Mouse (Mus musculus) lung, embryonic 16.5 days (tissue): Measurements from ENCODE around the gene Wdr44. TPM values are rescaled to one million over a fixed set of nuclear protein-coding genes. Genes with fewer than 3 reads are reported as not detected.

Experiments
- ATAC-seq: fragments of 200-750 bp; cut with Nextera tagmentation; 2 replicates; pipeline ENCODE4 v1.8.0; 2017; ENCODE audit warnings: low read depth, mild to moderate bottlenecking, moderate library complexity
- H3K27ac ChIP-seq: fragments of 300-500 bp; sonication (generic); 2 replicates; pipeline ENCODE4 v1.5.1; 2014; ENCODE audit warnings: mild to moderate bottlenecking, control low read depth, low read length
- H3K27me3 ChIP-seq: fragments of 300-500 bp; sonication (generic); 2 replicates; pipeline ENCODE4 v1.6.1; 2014; ENCODE audit warnings: low read depth, low read length, mixed read lengths; ENCODE audit not compliant: control insufficient read depth, insufficient read depth
- H3K36me3 ChIP-seq: fragments of 300-500 bp; sonication (generic); 2 replicates; pipeline ENCODE4 v1.6.1; 2014; ENCODE audit warnings: low read length; ENCODE audit not compliant: control insufficient read depth, insufficient read depth
- H3K4me1 ChIP-seq: fragments of 300-500 bp; sonication (generic); replicated peaks from 2 replicates; pipeline ENCODE4 v1.6.1; 2014; ENCODE audit warnings: low read length, mixed read lengths; ENCODE audit not compliant: control insufficient read depth, insufficient read depth
- H3K4me2 ChIP-seq: fragments of 300-500 bp; sonication (generic); 2 replicates; pipeline ENCODE4 v1.6.1; 2014; ENCODE audit warnings: low read depth, low read length, control low read depth
- H3K4me3 ChIP-seq: fragments of 300-500 bp; sonication (generic); 2 replicates; pipeline ENCODE4 v1.5.1; 2014; ENCODE audit warnings: mild to moderate bottlenecking, low read length, control low read depth
- H3K9ac ChIP-seq: fragments of 300-500 bp; sonication (generic); 2 replicates; pipeline ENCODE4 v1.6.1; 2014; ENCODE audit warnings: low read length, control low read depth
- H3K9me3 ChIP-seq: fragments of 300-500 bp; sonication (generic); 2 replicates; pipeline ENCODE4 v1.6.1; 2016; ENCODE audit warnings: low read length; ENCODE audit not compliant: control insufficient read depth
- WGBS: fragments of 180-500 bp; shearing (Covaris S2); extraction: QIAGEN DNeasy Blood & Tissue Kit; methylation state at CpG from one replicate; pipeline ENCODE4 v1.1.7; 2014; 5-methylcytosine and 5-hydroxymethylcytosine counted together
- polyA plus RNA-seq: library from polyadenylated mRNA; unstranded; fragments of >200 nt; fragmentation: Nextera tagmentation; extraction: Ambion mirVana; gene quantifications from 2 replicates; pipeline ENCODE4 v1.2.1, GENCODE M21; 2015

Wdr44 gene
- polyA plus RNA-seq = 6.8 TPM in 2 replicates

DNA sequence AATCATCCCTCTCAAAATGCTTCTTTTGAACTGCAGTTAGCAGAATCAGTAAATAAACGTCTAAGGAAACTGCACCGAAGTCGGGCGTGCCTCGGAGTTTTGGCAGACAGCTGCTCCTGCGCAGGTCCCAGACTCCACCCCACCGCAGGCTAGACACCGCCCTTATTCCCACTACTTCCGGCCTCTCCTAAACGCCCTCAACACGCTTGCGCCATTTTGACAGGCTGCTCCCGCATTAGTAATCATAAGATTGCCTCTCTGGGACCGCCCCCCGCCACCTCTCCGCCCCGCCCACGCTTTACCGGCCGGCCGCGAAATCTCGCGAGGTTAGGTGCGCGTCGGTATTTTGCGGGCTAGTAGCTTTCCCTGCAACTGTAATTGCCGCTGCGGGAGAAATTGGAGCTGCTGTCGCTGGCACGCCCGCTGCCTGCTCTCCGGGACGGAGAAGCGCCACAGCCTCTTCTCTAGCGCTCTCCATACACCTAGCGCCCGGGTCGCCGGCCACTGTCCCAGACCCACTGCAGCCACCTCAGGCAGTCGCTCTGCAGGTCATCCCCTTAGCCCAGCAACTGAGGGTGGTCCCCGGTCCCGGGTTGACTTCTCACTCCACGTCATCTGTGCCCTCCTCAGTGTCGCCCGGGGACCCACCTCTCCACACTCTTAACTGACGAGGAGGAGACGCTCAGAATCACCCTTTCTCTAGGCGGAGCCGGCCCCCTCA is at the start of gene Wdr44:
Wdr44 (plus strand) TSS at position 330 of the 721 bp plus-strand sequence.
- peak; percentile 100 for ATAC-seq

DNA sequence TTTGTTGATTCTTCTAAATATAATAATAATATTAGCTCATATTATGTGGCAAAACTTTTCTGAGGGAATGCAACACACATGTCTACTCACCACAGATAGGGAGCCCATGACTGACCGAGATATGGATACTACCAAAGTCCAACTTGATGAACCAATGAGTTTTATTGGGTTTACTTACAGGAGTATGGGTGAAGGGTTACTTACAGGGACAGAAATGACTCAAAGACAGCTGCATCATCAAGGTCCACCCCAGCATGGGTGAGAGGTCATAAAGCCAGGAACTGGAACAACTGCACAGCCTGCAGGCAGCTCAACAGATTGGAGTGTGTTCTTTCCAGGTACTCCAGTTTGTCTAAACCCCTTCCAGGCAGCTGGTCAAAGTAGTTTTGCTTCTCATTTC is 44.5 kb upstream of the Wdr44 start:
- 85% methylated on average over 1 of the region's 1 CpGs for WGBS
- no peak overlapping the region for H3K9ac ChIP-seq
- H3K9me3 ChIP-seq = no peaks in the 10 kb centered on the region
- no peaks in the 10 kb centered on the region for H3K4me1 ChIP-seq
- no peak overlapping the region for H3K27ac ChIP-seq
- H3K4me3 ChIP-seq = no peak overlapping the region
- no peak for ATAC-seq
- H3K4me2 ChIP-seq = no peak overlapping the region
- H3K36me3 ChIP-seq = no peaks in the 10 kb centered on the region
- no peaks in the 10 kb centered on the region for H3K27me3 ChIP-seq

More for the DNA sequence above, at the start of gene Wdr44:
- H3K27ac ChIP-seq = peak within 1 kb of the TSS; percentile 75
- H3K4me3 ChIP-seq = peak within 1 kb of the TSS; percentile 73
- 6% methylated on average over 51 of the region's 51 CpGs for WGBS
- no peaks in the 10 kb centered on the region for H3K27me3 ChIP-seq
- no peaks in the 10 kb centered on the region for H3K36me3 ChIP-seq
- H3K9me3 ChIP-seq = no peaks in the 10 kb centered on the region
- peak within 1 kb of the TSS; percentile 71 for H3K9ac ChIP-seq
- peak within 1 kb of the TSS; percentile 58 for H3K4me2 ChIP-seq
- no peaks in the 10 kb centered on the region for H3K4me1 ChIP-seq

DNA sequence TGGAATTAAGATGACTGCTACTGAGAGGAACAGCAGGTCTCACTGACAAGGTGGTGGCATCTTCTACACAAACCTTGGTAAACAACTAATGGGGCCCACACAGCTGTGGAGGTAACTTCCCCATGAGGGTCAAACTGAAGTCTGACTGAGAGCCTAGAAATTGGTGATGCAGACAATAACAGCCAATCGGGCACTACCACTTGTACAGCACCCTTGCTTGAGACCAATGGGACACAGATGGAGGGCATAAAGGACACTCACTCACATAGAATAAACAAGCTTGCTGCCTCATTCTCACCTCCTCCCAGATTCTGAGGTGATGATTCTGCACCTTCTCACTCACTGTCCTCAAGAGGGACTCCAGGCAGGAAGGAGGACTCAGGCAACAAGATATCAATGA is 30.6 kb upstream of the Wdr44 start:
- H3K27ac ChIP-seq = no peak overlapping the region
- no peaks in the 10 kb centered on the region for H3K27me3 ChIP-seq
- H3K4me3 ChIP-seq = no peak overlapping the region
- no peak overlapping the region for H3K9ac ChIP-seq
- no peak overlapping the region for H3K4me2 ChIP-seq
- no peak for ATAC-seq
- no peaks in the 10 kb centered on the region for H3K36me3 ChIP-seq
- H3K9me3 ChIP-seq = no peaks in the 10 kb centered on the region
- WGBS = 100% methylated on average over 1 of the region's 1 CpGs
- no peaks in the 10 kb centered on the region for H3K4me1 ChIP-seq

DNA sequence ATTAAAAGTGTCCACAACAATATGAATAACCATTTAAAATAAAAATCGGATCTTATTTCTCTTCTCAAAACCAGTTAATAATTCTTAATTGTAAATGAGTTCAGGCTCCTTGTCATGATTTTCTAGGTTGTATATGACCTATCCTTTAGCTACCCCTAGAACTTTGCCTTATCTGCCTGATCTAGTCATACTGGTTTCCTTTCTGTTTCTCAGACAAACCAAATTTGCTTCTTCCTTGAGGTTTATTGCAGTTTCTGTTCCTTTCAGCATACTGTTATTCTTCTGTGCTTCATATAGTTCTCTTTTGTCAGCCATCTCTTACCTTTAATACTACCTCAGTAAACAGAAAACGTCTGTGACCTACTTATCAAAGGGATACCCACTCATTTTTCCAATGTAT is 19.7 kb upstream of the Wdr44 start:
- no peak overlapping the region for H3K27ac ChIP-seq
- no peaks in the 10 kb centered on the region for H3K9me3 ChIP-seq
- no peaks in the 10 kb centered on the region for H3K27me3 ChIP-seq
- no peak overlapping the region for H3K4me2 ChIP-seq
- no peaks in the 10 kb centered on the region for H3K36me3 ChIP-seq
- no peak for ATAC-seq
- no peak overlapping the region for H3K4me3 ChIP-seq
- H3K9ac ChIP-seq = no peak overlapping the region
- H3K4me1 ChIP-seq = no peaks in the 10 kb centered on the region
- WGBS = 67% methylated on average over 2 of the region's 2 CpGs

DNA sequence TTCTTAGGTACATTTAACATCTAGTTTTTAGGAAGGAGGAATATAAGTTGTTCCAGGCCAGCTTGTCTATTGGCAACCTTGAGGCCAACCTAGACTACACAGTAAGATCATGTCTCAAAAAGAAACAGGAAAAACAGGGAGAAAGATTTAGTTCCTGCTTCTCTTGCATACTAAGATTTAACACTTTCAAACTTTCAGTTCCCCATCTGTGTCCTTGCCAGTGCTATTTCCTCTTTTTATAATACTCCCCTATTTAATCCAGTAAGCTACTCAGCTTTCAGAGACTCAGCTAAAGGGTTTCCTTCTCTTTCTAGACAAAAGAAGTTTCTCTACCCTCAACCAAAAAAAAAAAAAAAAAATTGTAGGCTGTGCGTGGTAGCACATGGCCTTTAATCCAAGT is 17.4 kb upstream of the Wdr44 start:
- no peak overlapping the region for H3K4me3 ChIP-seq
- H3K27ac ChIP-seq = no peak overlapping the region
- no peak overlapping the region for H3K9ac ChIP-seq
- no peak for ATAC-seq
- no peaks in the 10 kb centered on the region for H3K27me3 ChIP-seq
- H3K36me3 ChIP-seq = no peaks in the 10 kb centered on the region
- no peaks in the 10 kb centered on the region for H3K4me1 ChIP-seq
- no peaks in the 10 kb centered on the region for H3K9me3 ChIP-seq
- no peak overlapping the region for H3K4me2 ChIP-seq
- WGBS = 57% methylated on average over 1 of the region's 1 CpGs

DNA sequence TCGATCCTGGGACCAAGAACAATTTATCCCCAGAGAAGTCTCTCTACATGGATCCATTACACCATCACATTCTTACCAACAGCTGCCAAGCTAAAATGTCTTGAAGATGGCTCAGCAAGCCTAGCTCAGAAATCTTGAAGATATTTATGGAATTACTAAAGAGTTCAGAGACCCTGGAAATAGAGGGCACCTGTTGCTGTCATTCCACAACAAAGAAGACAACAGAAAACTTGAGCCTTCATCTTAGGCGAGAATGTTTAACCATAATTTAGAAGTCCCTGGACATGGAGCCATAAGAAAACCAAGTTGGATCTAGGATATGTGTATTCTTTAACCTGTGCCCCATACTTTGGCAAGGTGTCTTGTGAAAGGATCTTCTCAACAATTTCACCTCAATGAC is 16.3 kb upstream of the Wdr44 start:
- Histone ChIP-seq H3K27ac (no peak overlapping the region), H3K9me3 (no peaks in the 10 kb centered on the region), H3K27me3 (no peaks in the 10 kb centered on the region), H3K4me3 (no peak overlapping the region), H3K4me1 (no peaks in the 10 kb centered on the region), H3K4me2 (no peak overlapping the region), H3K36me3 (no peaks in the 10 kb centered on the region), H3K9ac (no peak overlapping the region)
- ATAC-seq = no peak
- WGBS = 56% methylated on average over 2 of the region's 2 CpGs

DNA sequence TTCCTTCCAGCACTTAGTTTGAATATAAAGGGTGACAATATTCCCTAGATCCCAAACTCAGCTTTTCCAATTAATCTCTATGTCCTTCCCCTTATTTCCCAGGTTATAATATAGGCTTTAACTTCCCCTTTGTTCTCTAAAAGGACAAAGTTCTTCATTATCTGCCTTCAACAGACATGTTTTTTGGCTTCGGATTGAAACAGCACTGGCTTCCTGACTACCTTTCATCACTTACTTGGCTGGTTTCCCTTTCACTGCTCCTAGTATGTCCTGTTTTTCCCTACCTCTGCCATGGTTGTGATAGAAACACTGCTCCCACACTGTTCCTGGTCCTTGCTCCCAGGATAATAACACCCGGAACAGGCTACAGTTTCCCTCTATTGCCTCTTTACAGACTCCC is 15.3 kb upstream of the Wdr44 start:
- H3K4me3 ChIP-seq = no peak overlapping the region
- ATAC-seq = no peak
- WGBS = 60% methylated on average over 2 of the region's 2 CpGs
- H3K4me2 ChIP-seq = no peak overlapping the region
- no peaks in the 10 kb centered on the region for H3K27me3 ChIP-seq
- no peaks in the 10 kb centered on the region for H3K4me1 ChIP-seq
- H3K9me3 ChIP-seq = no peaks in the 10 kb centered on the region
- no peak overlapping the region for H3K27ac ChIP-seq
- no peaks in the 10 kb centered on the region for H3K36me3 ChIP-seq
- H3K9ac ChIP-seq = no peak overlapping the region

DNA sequence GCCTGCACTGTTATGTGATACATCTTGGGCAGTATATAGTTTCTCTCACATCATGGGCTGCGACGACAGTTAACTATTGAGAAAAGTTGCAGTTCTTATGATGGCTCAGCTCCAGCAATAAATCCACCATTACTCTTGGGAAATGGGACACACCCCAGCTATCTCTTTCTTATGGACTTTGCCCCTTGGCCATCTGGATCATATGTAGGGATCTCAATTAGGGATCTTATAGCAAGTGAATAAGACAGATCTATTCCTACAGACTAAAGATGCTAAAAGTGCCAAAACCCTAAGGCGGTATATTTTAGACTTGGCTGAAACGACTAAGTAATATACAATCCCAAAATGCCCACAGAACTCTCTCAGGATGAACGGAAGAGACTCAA is 522 bp upstream of the Wdr44 start:
- H3K9ac ChIP-seq = peak overlapping the region; percentile 43
- H3K27ac ChIP-seq = no peak overlapping the region
- no peaks in the 10 kb centered on the region for H3K9me3 ChIP-seq
- 8% methylated on average over 5 of the region's 5 CpGs for WGBS
- ATAC-seq = peak; percentile 10
- no peaks in the 10 kb centered on the region for H3K4me1 ChIP-seq
- H3K4me3 ChIP-seq = peak overlapping the region; percentile 73
- H3K36me3 ChIP-seq = no peaks in the 10 kb centered on the region
- no peaks in the 10 kb centered on the region for H3K27me3 ChIP-seq
- H3K4me2 ChIP-seq = peak overlapping the region; percentile 53

DNA sequence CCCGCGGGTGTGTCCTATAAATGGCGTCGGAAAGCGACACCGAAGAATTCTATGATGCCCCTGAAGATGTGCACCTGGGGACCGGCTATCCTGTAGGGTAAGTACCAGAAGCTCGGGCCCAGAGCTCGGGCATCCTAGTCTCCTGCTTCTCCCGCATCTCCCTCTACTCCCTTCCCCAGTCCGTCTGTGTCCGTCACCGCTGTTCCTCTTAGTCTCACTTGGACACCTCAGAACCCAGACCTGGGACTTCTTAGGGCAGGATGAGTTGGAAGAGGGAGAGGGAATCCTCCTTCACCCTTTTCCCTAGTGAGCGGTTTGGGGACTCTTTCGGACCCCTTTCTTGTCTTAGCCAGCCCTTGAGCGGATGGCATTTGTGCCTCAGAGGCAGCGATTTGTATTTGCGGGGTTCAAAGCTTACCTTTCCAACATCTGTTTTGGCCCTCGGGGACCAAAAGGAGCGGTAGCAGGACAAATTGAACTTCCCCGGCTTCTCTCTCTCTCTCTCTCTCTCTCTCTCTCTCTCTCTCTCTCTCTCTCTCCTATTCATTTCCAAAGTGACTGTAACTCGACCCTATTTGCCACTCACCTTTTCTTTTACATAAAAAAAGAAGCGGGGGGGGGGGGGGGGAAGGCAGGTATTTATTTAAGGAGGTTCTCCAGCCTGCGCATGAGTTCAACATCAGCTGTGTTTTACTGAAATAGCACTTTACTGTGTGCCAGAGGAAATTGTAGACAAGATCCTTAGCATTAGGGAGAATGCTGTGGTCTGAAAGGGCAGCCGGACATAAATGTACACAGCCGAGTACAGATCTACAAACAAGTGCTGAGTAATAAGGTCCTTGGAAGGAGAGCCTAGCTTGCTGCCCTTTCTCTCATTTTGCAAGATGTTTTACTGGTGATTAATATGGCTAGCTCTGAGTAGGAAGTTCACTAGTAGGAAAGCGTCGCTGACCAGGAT is 871 bp downstream of the Wdr44 start:
- Histone ChIP-seq H3K36me3 (no peaks in the 10 kb centered on the region), H3K9ac (peak overlapping the region; percentile 71), H3K4me3 (peak overlapping the region; percentile 73), H3K9me3 (no peaks in the 10 kb centered on the region), H3K4me2 (peak overlapping the region; percentile 58), H3K27ac (peak overlapping the region; percentile 75), H3K27me3 (no peaks in the 10 kb centered on the region), H3K4me1 (no peaks in the 10 kb centered on the region)
- peak; percentile 18; the same call in 1 of the 2 replicates for ATAC-seq
- WGBS = 8% methylated on average over 27 of the region's 28 CpGs
